Mouse (Mus musculus) MEL (cell line): ENCODE data around the gene Lysmd1. TPM values are rescaled to one million over a fixed set of nuclear protein-coding genes. Genes with fewer than 3 reads are reported as not detected.

Experiments used
- DNase-seq: peaks from one replicate; pipeline ENCODE4 v3.0.0; 2011; ENCODE audit warnings: low read depth, low spot score
- H3K27ac ChIP-seq: 2 replicates; pipeline ENCODE4 v1.5.1; 2012; ENCODE audit warnings: low read depth, mild to moderate bottlenecking, control low read depth, low read length, moderate library complexity; ENCODE audit not compliant: control insufficient read depth
- H3K27me3 ChIP-seq, 2 experiments: fragments of 150-350 bp in 1 of 2; sonication (generic) in 1 of 2; 2 replicates each; pipeline ENCODE4 v1.6.1; 2012; ENCODE audit warnings: low read length in 2 of 2, mild to moderate bottlenecking in 2 of 2, improper control_type of control experiment in 1 of 2, moderate library complexity in 1 of 2; ENCODE audit not compliant: insufficient read depth in 2 of 2, control insufficient read depth in 1 of 2
- H3K36me3 ChIP-seq, 2 experiments: 2 replicates each; pipeline ENCODE4 v1.6.1; 2012 to 2014; ENCODE audit warnings: low read length in 2 of 2, improper control_type of control experiment in 1 of 2, inconsistent platforms in 1 of 2, mild to moderate bottlenecking in 1 of 2; ENCODE audit not compliant: insufficient read depth in 2 of 2, control insufficient read depth in 1 of 2
- H3K4me1 ChIP-seq, 2 experiments: fragments of 150-350 bp in 1 of 2; sonication (generic) in 1 of 2; 2 replicates each; pipeline ENCODE4 v1.6.1; 2012; ENCODE audit warnings: low read length in 2 of 2, improper control_type of control experiment in 1 of 2, mild to moderate bottlenecking in 1 of 2; ENCODE audit not compliant: insufficient read depth in 2 of 2, control insufficient read depth in 1 of 2
- H3K4me3 ChIP-seq, 2 experiments: fragments of 150-350 bp in 1 of 2; sonication (generic) in 1 of 2; 2 replicates each; pipeline ENCODE4 v1.5.1; 2012; ENCODE audit warnings: low read depth in 2 of 2, low read length in 2 of 2, mild to moderate bottlenecking in 2 of 2, moderate library complexity in 2 of 2, control low read depth in 1 of 2, improper control_type of control experiment in 1 of 2; ENCODE audit not compliant: control insufficient read depth in 1 of 2, insufficient read depth in 1 of 2
- H3K79me2 ChIP-seq: 2 replicates; pipeline ENCODE4 v1.6.1; 2012; ENCODE audit warnings: mild to moderate bottlenecking, low read length, moderate library complexity; ENCODE audit not compliant: control insufficient read depth, poor library complexity, insufficient read depth
- H3K9ac ChIP-seq: 2 replicates; pipeline ENCODE4 v1.6.1; 2012; ENCODE audit warnings: low read depth, mild to moderate bottlenecking, control low read depth, low read length, moderate library complexity; ENCODE audit not compliant: control insufficient read depth, poor library complexity, severe bottlenecking
- H3K9me3 ChIP-seq: fragments of 150-350 bp; sonication (generic); replicated peaks from 2 replicates; pipeline ENCODE4 v1.6.1; 2012; ENCODE audit warnings: mild to moderate bottlenecking, low read length, improper control_type of control experiment, moderate library complexity; ENCODE audit not compliant: insufficient read depth
- CHD2 ChIP-seq: IDR thresholded peaks from 2 replicates; pipeline ENCODE4 v1.6.1; 2011; ENCODE audit warnings: low read length, improper control_type of control experiment
- EP300 ChIP-seq, 2 experiments: IDR thresholded peaks; 2 replicates each; pipeline ENCODE4 v1.6.1; 2011; ENCODE audit warnings: improper control_type of control experiment in 2 of 2, low read length in 2 of 2, low read depth in 1 of 2, mild to moderate bottlenecking in 1 of 2
- ETS1 ChIP-seq: IDR thresholded peaks from 2 replicates; pipeline ENCODE4 v1.6.1; 2012; ENCODE audit warnings: low read depth, mild to moderate bottlenecking, inconsistent platforms, low read length, improper control_type of control experiment, moderate library complexity
- GABPA ChIP-seq: IDR thresholded peaks from 2 replicates; pipeline ENCODE4 v1.6.1; 2012; ENCODE audit warnings: low read depth, mild to moderate bottlenecking, inconsistent platforms, low read length, improper control_type of control experiment, moderate library complexity
- GATA1 ChIP-seq: IDR thresholded peaks from 2 replicates; pipeline ENCODE4 v1.6.1; 2011; ENCODE audit warnings: low read depth, low read length, improper control_type of control experiment
- MAFK ChIP-seq: IDR thresholded peaks from 2 replicates; pipeline ENCODE4 v1.6.1; 2011; ENCODE audit warnings: low read depth, mild to moderate bottlenecking, low read length, improper control_type of control experiment, borderline replicate concordance
- MAZ ChIP-seq: IDR thresholded peaks from 2 replicates; pipeline ENCODE4 v1.6.1; 2012; ENCODE audit warnings: low read depth, mild to moderate bottlenecking, inconsistent platforms, low read length, improper control_type of control experiment
- MEF2A ChIP-seq: IDR thresholded peaks from 2 replicates; pipeline ENCODE4 v1.6.1; 2014; ENCODE audit warnings: low read depth, mild to moderate bottlenecking, inconsistent platforms, low read length, improper control_type of control experiment; ENCODE audit not compliant: poor library complexity, insufficient replicate concordance, severe bottlenecking; ENCODE audit errors: extremely low read depth
- MYB ChIP-seq: IDR thresholded peaks from 2 replicates; pipeline ENCODE4 v1.6.1; 2011; ENCODE audit warnings: mild to moderate bottlenecking, low read depth, low read length, improper control_type of control experiment
- MYC ChIP-seq: IDR thresholded peaks from 2 replicates; pipeline ENCODE4 v1.6.1; 2011; ENCODE audit warnings: low read depth, mild to moderate bottlenecking, low read length, improper control_type of control experiment, moderate library complexity
- POLR2A ChIP-seq, 2 experiments: IDR thresholded peaks; 2 replicates each; pipeline ENCODE4 v1.6.1; 2011 to 2012; ENCODE audit warnings: low read length in 2 of 2, mild to moderate bottlenecking in 2 of 2, control low read depth in 1 of 2, improper control_type of control experiment in 1 of 2, low read depth in 1 of 2, moderate library complexity in 1 of 2; ENCODE audit not compliant: control insufficient read depth in 1 of 2, insufficient read depth in 1 of 2, poor library complexity in 1 of 2
- POLR2AphosphoS5 ChIP-seq: IDR thresholded peaks from 2 replicates; pipeline ENCODE4 v1.6.1; 2012; ENCODE audit warnings: low read depth, borderline replicate concordance, mild to moderate bottlenecking, inconsistent platforms, low read length, moderate library complexity, mixed read lengths
- RAD21 ChIP-seq: IDR thresholded peaks from 2 replicates; pipeline ENCODE4 v1.6.1; 2011; ENCODE audit warnings: mild to moderate bottlenecking, low read depth, low read length, improper control_type of control experiment
- RCOR1 ChIP-seq: IDR thresholded peaks from 2 replicates; pipeline ENCODE4 v1.6.1; 2012; ENCODE audit warnings: low read depth, mild to moderate bottlenecking, inconsistent platforms, low read length, improper control_type of control experiment
- SMC3 ChIP-seq: IDR thresholded peaks from 2 replicates; pipeline ENCODE4 v1.6.1; 2011; ENCODE audit warnings: low read depth, low read length, improper control_type of control experiment
- TAL1 ChIP-seq: IDR thresholded peaks from 2 replicates; pipeline ENCODE4 v1.6.1; 2012; ENCODE audit warnings: mild to moderate bottlenecking, inconsistent platforms, low read length, moderate library complexity, mixed read lengths
- UBTF ChIP-seq: IDR thresholded peaks from 2 replicates; pipeline ENCODE4 v1.6.1; 2012; ENCODE audit warnings: low read depth, mild to moderate bottlenecking, inconsistent platforms, low read length, improper control_type of control experiment, moderate library complexity, borderline replicate concordance; ENCODE audit not compliant: insufficient read depth
- USF2 ChIP-seq, 2 experiments: IDR thresholded peaks; 2 replicates each; pipeline ENCODE4 v1.6.1; 2011 to 2012; ENCODE audit warnings: improper control_type of control experiment in 2 of 2, low read length in 2 of 2, borderline replicate concordance in 1 of 2, inconsistent platforms in 1 of 2, low read depth in 1 of 2, mild to moderate bottlenecking in 1 of 2; ENCODE audit not compliant: insufficient read depth in 1 of 2
- ZKSCAN1 ChIP-seq: IDR thresholded peaks from 2 replicates; pipeline ENCODE4 v1.6.1; 2012; ENCODE audit warnings: low read depth, mild to moderate bottlenecking, inconsistent platforms, low read length, improper control_type of control experiment, moderate library complexity
- polyA plus RNA-seq, 2 experiments: library from polyadenylated mRNA; stranded (reverse) in 1 of 2; unstranded in 1 of 2; fragments of >175 nt in 1 of 2; fragments of >200 nt in 1 of 2; gene quantifications; 2 replicates each; pipeline versions ENCODE4 v1.2.1 to v1.2.4; 2012; ENCODE audit warnings: low replicate concordance in 2 of 2, low read depth in 1 of 2; ENCODE audit not compliant: insufficient read length in 2 of 2, insufficient read depth in 1 of 2, missing spikeins in 1 of 2
- total RNA-seq: library from RNA; depleted of rRNA; stranded (reverse); fragments of 300-350 nt; gene quantifications from 2 replicates; pipeline ENCODE4 v1.2.3, GENCODE M21; 2012

Lysmd1 gene
- total and polyA plus RNA-seq, 3 experiments: 22.7 to 102 (median 22.9) TPM

DNA sequence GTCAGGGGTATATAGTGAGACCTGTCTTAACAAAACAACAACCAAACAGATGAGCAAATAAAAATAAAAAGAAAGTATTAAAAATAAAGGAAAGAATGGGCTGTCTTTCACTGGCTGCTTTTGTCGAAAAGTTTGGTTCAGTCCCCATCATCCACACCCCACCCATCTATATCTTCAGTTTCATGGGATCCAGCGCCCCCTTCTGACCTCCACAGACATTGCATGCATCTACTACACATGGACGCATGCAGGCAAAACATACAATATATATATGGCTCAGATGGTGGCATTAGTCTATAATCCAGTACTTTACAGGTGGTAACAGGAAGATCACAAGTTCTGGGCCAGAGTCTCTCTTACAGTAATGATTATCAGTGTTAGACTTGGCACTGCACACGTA lies 20.0 kb downstream of the Lysmd1 start (continued):
- no peak for TF ChIP-seq TAL1
- no peak for TF ChIP-seq GABPA
- no peak for TF ChIP-seq USF2 (IDR thresholded peaks at IDR 0.05; ENCODE audit: borderline replicate concordance in 1 of 2, insufficient read depth in 1 of 2, low read depth in 1 of 2, low read length in 2 of 2)
- TF ChIP-seq MYB: no peak
- no peak for TF ChIP-seq EP300 (IDR thresholded peaks at IDR 0.05; ENCODE audit: low read depth in 1 of 2, low read length in 2 of 2)
- no peak for TF ChIP-seq CHD2
- TF ChIP-seq UBTF: no peak
- no peak; the same call in 1 of the 2 replicates for TF ChIP-seq RCOR1

DNA sequence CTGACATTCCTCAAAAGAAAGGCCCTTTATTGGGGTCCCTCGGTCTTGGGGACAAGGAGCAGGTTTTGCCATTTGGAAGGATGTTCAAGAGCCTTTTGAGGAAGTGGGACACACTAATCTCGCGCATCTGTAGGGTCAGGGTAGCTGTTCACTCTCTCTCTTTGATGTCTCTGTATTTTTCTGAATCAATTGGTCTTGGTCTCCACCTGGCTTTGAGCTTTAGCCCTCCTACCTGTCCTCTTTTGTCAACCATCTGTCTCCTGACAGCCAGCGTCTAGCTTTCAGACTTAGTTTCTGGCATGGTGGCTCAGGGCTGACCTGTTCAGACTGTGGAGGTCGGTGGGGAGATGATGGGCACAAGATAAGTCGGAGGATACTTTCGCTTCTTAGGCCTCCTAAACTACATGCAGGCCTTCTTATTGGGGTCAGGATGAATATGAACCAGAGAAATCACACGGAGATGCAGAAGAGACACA lies 25.7 kb downstream of the Lysmd1 start:
- Histone ChIP-seq H3K27ac (no peak overlapping the region), H3K27me3 (no peaks in the 10 kb centered on the region; a peak in 1 of 4 replicates), H3K9me3 (no peaks in the 10 kb centered on the region), H3K4me1 (peaks cover 2 to 18% of the 10 kb centered on the region in 2 experiments), H3K9ac (peak overlapping the region; percentile 53), H3K36me3 (peaks cover 0 to 5% of the 10 kb centered on the region in 2 experiments; a peak in 2 of 4 replicates), H3K79me2 (no peaks in the 10 kb centered on the region), H3K4me3 (peak overlapping the region; percentile 70 to 96)
- TF ChIP-seq POLR2A (IDR thresholded peaks at IDR 0.05; ENCODE audit: control insufficient read depth in 1 of 2, insufficient read depth in 1 of 2, low read depth in 1 of 2, low read length in 2 of 2, poor library complexity in 1 of 2) (no peak), MAFK (no peak), USF2 (IDR thresholded peaks at IDR 0.05; ENCODE audit: borderline replicate concordance in 1 of 2, insufficient read depth in 1 of 2, low read depth in 1 of 2, low read length in 2 of 2) (0 out of 4 replicates have a peak, but pooled peaks of 1 of the 2 experiments have one; percentile 12), MYC (0 out of 2 replicates have a peak, but pooled peaks have one; percentile 3), EP300 (IDR thresholded peaks at IDR 0.05; ENCODE audit: low read depth in 1 of 2, low read length in 2 of 2) (0 out of 4 replicates have a peak, but pooled peaks of 1 of the 2 experiments have one; percentile 22), SMC3 (no peak), CHD2 (no peak), ETS1 (no peak), MEF2A (no peak), RAD21 (no peak), UBTF (no peak), POLR2AphosphoS5 (no peak; the same call in 1 of the 2 replicates), ZKSCAN1 (peak; percentile 3; the same call in 1 of the 2 replicates), GATA1 (peak; percentile 65), MAZ (no peak)
- no peak for DNase-seq
